Mouse (Mus musculus) forebrain, embryonic 11.5 days (tissue): ENCODE data around the gene Fstl4. TPM values are rescaled to one million over a fixed set of nuclear protein-coding genes. Genes with fewer than 3 reads are reported as not detected.

Experiments used
- ATAC-seq: fragments of 200-750 bp; cut with Nextera tagmentation; replicated peaks from 2 replicates; pipeline ENCODE4 v1.8.0; 2017; ENCODE audit warnings: moderate TSS enrichment; ENCODE audit not compliant: low FRiP score
- DNase-seq: peaks from one replicate; pipeline ENCODE4 v3.0.0-alpha.2; 2017; ENCODE audit warnings: low spot score
- H3K27ac ChIP-seq: fragments of 300-500 bp; sonication (generic); 2 replicates; pipeline ENCODE4 v1.5.1; 2014; ENCODE audit warnings: low read depth, low read length
- H3K27me3 ChIP-seq: fragments of 300-500 bp; sonication (generic); 2 replicates; pipeline ENCODE4 v1.6.1; 2014; ENCODE audit warnings: mild to moderate bottlenecking, low read length, mixed read lengths; ENCODE audit not compliant: control insufficient read depth, insufficient read depth
- H3K36me3 ChIP-seq: fragments of 300-500 bp; sonication (generic); 2 replicates; pipeline ENCODE4 v1.6.1; 2014; ENCODE audit warnings: mild to moderate bottlenecking, low read length, moderate library complexity, mixed read lengths; ENCODE audit not compliant: control insufficient read depth, insufficient read depth
- H3K4me1 ChIP-seq: fragments of 300-500 bp; sonication (generic); replicated peaks from 2 replicates; pipeline ENCODE4 v1.6.1; 2014; ENCODE audit warnings: low read length, mixed read lengths; ENCODE audit not compliant: control insufficient read depth, insufficient read depth
- H3K4me2 ChIP-seq: fragments of 300-500 bp; sonication (generic); 2 replicates; pipeline ENCODE4 v1.6.1; 2014; ENCODE audit warnings: low read depth, mild to moderate bottlenecking, low read length, moderate library complexity, mixed read lengths; ENCODE audit not compliant: severe bottlenecking
- H3K4me3 ChIP-seq: fragments of 300-500 bp; sonication (generic); 2 replicates; pipeline ENCODE4 v1.5.1; 2014; ENCODE audit warnings: low read depth, low read length
- H3K9ac ChIP-seq: fragments of 300-500 bp; sonication (generic); 2 replicates; pipeline ENCODE4 v1.6.1; 2014; ENCODE audit warnings: low read length
- H3K9me3 ChIP-seq: fragments of 300-500 bp; sonication (generic); 2 replicates; pipeline ENCODE4 v1.6.1; 2016; ENCODE audit warnings: low read length, mixed read lengths; ENCODE audit not compliant: control insufficient read depth
- WGBS: fragments of 180-500 bp; shearing (Covaris S2); extraction: QIAGEN DNeasy Blood & Tissue Kit; methylation state at CpG from one replicate; pipeline ENCODE4 v1.1.7; 2014; 5-methylcytosine and 5-hydroxymethylcytosine counted together
- polyA plus RNA-seq: library from polyadenylated mRNA; unstranded; fragments of >200 nt; fragmentation: Nextera tagmentation; extraction: Ambion mirVana; gene quantifications from 2 replicates; pipeline ENCODE4 v1.2.1, GENCODE M21; 2014

Gene Fstl4
- polyA plus RNA-seq, 1 experiment from 2014 or later = 0.73 TPM

GRCm38 (mm10) chr11:53101732-53102131, 337.3 kb downstream of the Fstl4 start:
- Histone ChIP-seq H3K4me1 (peaks cover 8% of the 10 kb centered on the region; the same call in 1 of the 2 replicates), H3K9me3 (no peaks in the 10 kb centered on the region), H3K36me3 (no peaks in the 10 kb centered on the region), H3K4me3 (no peak overlapping the region), H3K27me3 (no peaks in the 10 kb centered on the region), H3K27ac (no peak overlapping the region), H3K9ac (no peak overlapping the region), H3K4me2 (no peak overlapping the region)
- no peak for ATAC-seq
- DNase-seq = no peak
- WGBS = 86% methylated on average over 5 of the region's 5 CpGs

- Histone ChIP-seq H3K4me2 (no peak overlapping the region), H3K36me3 (no peaks in the 10 kb centered on the region), H3K4me1 (peaks cover 10% of the 10 kb centered on the region; the same call in 1 of the 2 replicates), H3K9me3 (no peaks in the 10 kb centered on the region), H3K9ac (no peak overlapping the region), H3K27ac (no peak overlapping the region), H3K4me3 (no peak overlapping the region), H3K27me3 (no peaks in the 10 kb centered on the region)
- no peak for DNase-seq
- ATAC-seq = no peak
- 52% methylated on average over 10 of the region's 10 CpGs for WGBS
These were observed 339.3 kb downstream of the Fstl4 start for GRCm38 (mm10) chr11:53103601-53104325.

- H3K36me3 ChIP-seq = no peaks in the 10 kb centered on the region
- no peak for DNase-seq
- no peak overlapping the region for H3K9ac ChIP-seq
- H3K4me1 ChIP-seq = peaks cover 10% of the 10 kb centered on the region; the same call in 1 of the 2 replicates
- WGBS = 75% methylated on average over 5 of the region's 5 CpGs
- no peaks in the 10 kb centered on the region for H3K9me3 ChIP-seq
- no peak overlapping the region for H3K27ac ChIP-seq
- no peak overlapping the region for H3K4me3 ChIP-seq
- no peak for ATAC-seq
- H3K27me3 ChIP-seq = no peaks in the 10 kb centered on the region
- H3K4me2 ChIP-seq = no peak overlapping the region
These were observed 343.3 kb downstream of the Fstl4 start for GRCm38 (mm10) chr11:53107706-53108105.

- no peak for ATAC-seq
- Histone ChIP-seq H3K4me1 (peaks cover 6% of the 10 kb centered on the region; the same call in 1 of the 2 replicates), H3K4me3 (no peak overlapping the region), H3K9ac (no peak overlapping the region), H3K27me3 (no peaks in the 10 kb centered on the region), H3K9me3 (no peaks in the 10 kb centered on the region), H3K36me3 (no peaks in the 10 kb centered on the region), H3K27ac (no peak overlapping the region), H3K4me2 (no peak overlapping the region)
- no peak for DNase-seq
- WGBS = 96% methylated on average over 6 of the region's 6 CpGs
These were observed 344.4 kb downstream of the Fstl4 start for GRCm38 (mm10) chr11:53108798-53109197.

- H3K4me3 ChIP-seq = no peak overlapping the region
- WGBS = 72% methylated on average over 6 of the region's 6 CpGs
- H3K4me2 ChIP-seq = no peak overlapping the region
- ATAC-seq = no peak
- H3K9ac ChIP-seq = no peak overlapping the region
- H3K27ac ChIP-seq = no peak overlapping the region
- DNase-seq = no peak
- H3K27me3 ChIP-seq = no peaks in the 10 kb centered on the region
- no peaks in the 10 kb centered on the region for H3K9me3 ChIP-seq
- 0 out of 2 replicates have a peak, but pooled peaks cover 4% of the 10 kb centered on the region for H3K4me1 ChIP-seq
- no peaks in the 10 kb centered on the region for H3K36me3 ChIP-seq
These were observed 345.4 kb downstream of the Fstl4 start for GRCm38 (mm10) chr11:53109701-53110467.

- WGBS = 81% methylated on average over 4 of the region's 4 CpGs
- no peak for DNase-seq
These were observed 351.3 kb downstream of the Fstl4 start for GRCm38 (mm10) chr11:53115711-53116110.

GRCm38 (mm10) chr11:53116356-53116755, 351.9 kb downstream of the Fstl4 start:
- H3K9ac ChIP-seq = no peak overlapping the region
- no peak for DNase-seq
- no peaks in the 10 kb centered on the region for H3K36me3 ChIP-seq
- H3K4me1 ChIP-seq = no peaks in the 10 kb centered on the region
- WGBS = 81% methylated on average over 2 of the region's 2 CpGs
- H3K27me3 ChIP-seq = no peaks in the 10 kb centered on the region
- no peak for ATAC-seq
- no peak overlapping the region for H3K4me3 ChIP-seq
- H3K9me3 ChIP-seq = no peaks in the 10 kb centered on the region
- no peak overlapping the region for H3K4me2 ChIP-seq
- H3K27ac ChIP-seq = no peak overlapping the region

More at GRCm38 (mm10) chr11:53115711-53116110, 351.3 kb downstream of the Fstl4 start:
- Histone ChIP-seq H3K27ac (no peak overlapping the region), H3K36me3 (no peaks in the 10 kb centered on the region), H3K9me3 (no peaks in the 10 kb centered on the region), H3K4me3 (no peak overlapping the region), H3K4me2 (no peak overlapping the region), H3K27me3 (no peaks in the 10 kb centered on the region), H3K4me1 (no peaks in the 10 kb centered on the region), H3K9ac (no peak overlapping the region)
- ATAC-seq = no peak

GRCm38 (mm10) chr11:53118226-53118965, 354.0 kb downstream of the Fstl4 start:
- ATAC-seq = no peak
- Histone ChIP-seq H3K27ac (no peak overlapping the region), H3K9ac (no peak overlapping the region), H3K27me3 (no peaks in the 10 kb centered on the region), H3K36me3 (no peaks in the 10 kb centered on the region), H3K4me1 (no peaks in the 10 kb centered on the region), H3K4me2 (no peak overlapping the region), H3K4me3 (no peak overlapping the region), H3K9me3 (no peaks in the 10 kb centered on the region)
- DNase-seq = no peak
- 90% methylated on average over 11 of the region's 11 CpGs for WGBS
